ENCODE assay signal across 19 mouse cellular contexts in the genomic region with DNA sequence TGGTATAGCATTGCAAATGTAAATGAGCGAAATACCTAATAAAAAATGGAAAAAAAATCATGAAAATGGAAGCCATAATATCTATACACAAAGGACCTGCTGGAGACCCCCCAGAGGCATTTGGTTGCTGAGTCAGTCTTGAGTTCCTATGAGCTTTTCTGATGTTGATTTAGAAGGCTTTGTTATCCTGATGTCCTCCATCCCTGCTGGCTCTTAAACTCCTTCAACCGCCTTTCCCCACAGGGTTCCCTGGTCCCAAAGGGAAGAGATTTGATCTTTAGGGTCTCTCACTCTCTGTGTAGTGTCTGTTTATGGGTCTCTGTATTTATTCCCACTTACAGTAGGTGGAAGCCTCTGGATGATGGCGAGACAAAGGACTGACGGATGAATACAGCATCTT.
A peak's percentile ranks its signal among the peaks of the same experiment; 100 is the strongest.
DNase-seq lines count a peak whose midpoint lies in the region; TF ChIP-seq lines count a peak whose summit lies in the region.
"Had no signal": no experiment of that assay in that cellular context is flagged by ENCODE, and none has a peak within 500 bp of the region (broad histone marks: within the 10 kb centered on the region; RNA-seq: fewer than 3 reads in every experiment).

No protein-coding gene starts in this region.

- H3K4me3 ChIP-seq in ES-E14 (ENCODE audit: insufficient read depth in 1 of 2, low read depth in 1 of 2, low read length in 2 of 2, poor library complexity in 1 of 2, severe bottlenecking in 1 of 2) = no peak overlapping the region
- H3K4me3 ChIP-seq: embryonic facial prominence, embryonic 10.5 days; embryonic facial prominence, embryonic 12.5 days; forebrain, embryonic 13.5 days; forebrain, embryonic 15.5 days had no signal

- H3K27ac ChIP-seq in ES-E14 (ENCODE audit: insufficient read depth, low read depth, low read length, poor library complexity, severe bottlenecking) = no peak overlapping the region
- H3K27ac ChIP-seq: embryonic facial prominence, embryonic 10.5 days; embryonic facial prominence, embryonic 12.5 days; forebrain, embryonic 13.5 days; forebrain, embryonic 15.5 days had no signal

- H3K4me1 ChIP-seq in ES-E14 (ENCODE audit: control insufficient read depth in 2 of 2, insufficient read depth in 2 of 2, low read length in 2 of 2, poor library complexity in 1 of 2) = peaks cover 0 to 2% of the 10 kb centered on the region in 2 experiments; a peak in 2 of 4 replicates
- H3K4me1 ChIP-seq: embryonic facial prominence, embryonic 10.5 days; embryonic facial prominence, embryonic 12.5 days; forebrain, embryonic 15.5 days had no signal

- no peak overlapping the region for H3K9ac ChIP-seq in ES-E14 (ENCODE audit: insufficient read depth, low read depth, low read length, poor library complexity, severe bottlenecking)
- H3K9ac ChIP-seq: embryonic facial prominence, embryonic 12.5 days; forebrain, embryonic 13.5 days; forebrain, embryonic 15.5 days; forebrain, postnatal 0 days had no signal

- H3K9me3 ChIP-seq in ES-E14 (ENCODE audit: control insufficient read depth, insufficient read depth, low read depth, low read length) = no peaks in the 10 kb centered on the region
- H3K9me3 ChIP-seq: embryonic facial prominence, embryonic 10.5 days; embryonic facial prominence, embryonic 12.5 days; forebrain, embryonic 13.5 days; forebrain, embryonic 15.5 days had no signal

- peak; percentile 69 for DNase-seq in ES-CJ7 (ENCODE audit: low read depth, low spot score)
- DNase-seq in ES-E14 (ENCODE audit: low read depth, low spot score) = peak; percentile 16
- DNase-seq in ZHBTc4 (ENCODE audit: low read depth, low spot score) = peak; percentile 42
- no peak for DNase-seq in frontal cortex, postnatal 14 days (ENCODE audit: low spot score in 2 of 2)
- DNase-seq in embryo, embryonic 10.5 days (ENCODE audit: low spot score) = no peak
- DNase-seq: adrenal gland, adult 2 months; adrenal gland, postnatal 10 days; adrenal gland, postnatal 25 days; cerebellum, adult 11 months; cerebellum, adult 18-20 months; cerebellum, adult 8-10 months; cerebellum, adult 9-11 months; cerebellum, postnatal 14 days; cerebellum, postnatal 36 days; forebrain, postnatal 0 days had no signal

- H3K36me3 ChIP-seq in ES-E14 (ENCODE audit: control insufficient read depth, insufficient read depth, low read length, poor library complexity, severe bottlenecking) = no peaks in the 10 kb centered on the region
- H3K36me3 ChIP-seq: embryonic facial prominence, embryonic 10.5 days; embryonic facial prominence, embryonic 12.5 days; forebrain, embryonic 15.5 days had no signal

- in situ Hi-C loops in ES-E14 (cut with MboI; ENCODE audit: low sequenced_read_pairs in 2 of 2, unreplicated experiment in 2 of 2) = no loop called here

TF ChIP-seq in ES-E14, 5 proteins besides CTCF, POLR2A, EP300 and RAD21:
- TF ChIP-seq ZC3H11A (IDR thresholded peaks at IDR 0.05; ENCODE audit: borderline replicate concordance, low read depth, low read length) (no peak), MAFK (IDR thresholded peaks at IDR 0.05; ENCODE audit: insufficient read depth, low read depth, low read length) (peak; percentile 58), HCFC1 (IDR thresholded peaks at IDR 0.05; ENCODE audit: borderline replicate concordance, insufficient read depth, low read length) (no peak), CHD2 (IDR thresholded peaks at IDR 0.05; ENCODE audit: low read depth, low read length) (no peak), ZNF384 (IDR thresholded peaks at IDR 0.05; ENCODE audit: low read depth, low read length) (no peak)

Comparison
In these comparisons a context has a peak if more than half of its experiments do, and no peak if none do; other contexts are left out.
1. DNase-seq: peak in ES-CJ7 (single experiment), ES-E14 (single experiment) and ZHBTc4 (single experiment); none in frontal cortex, postnatal 14 days (0 of 2) and embryo, embryonic 10.5 days (single experiment).